Mouse (Mus musculus) testis, adult 2 months (tissue): ENCODE measurements around the gene Clec1a.

Experiments
- CTCF ChIP-seq: fragments of 200-500 bp; IDR thresholded peaks from 2 replicates; pipeline ENCODE4 v1.5.1; 2012; ENCODE audit warnings: low read depth, mild to moderate bottlenecking, inconsistent platforms, low read length, moderate library complexity; ENCODE audit not compliant: control insufficient read depth, insufficient read depth, insufficient replicate concordance
- POLR2A ChIP-seq: fragments of 200-500 bp; IDR thresholded peaks from 2 replicates; pipeline ENCODE4 v1.6.1; 2012; ENCODE audit warnings: low read depth, mild to moderate bottlenecking, inconsistent platforms, low read length, moderate library complexity; ENCODE audit not compliant: control insufficient read depth

DNA sequence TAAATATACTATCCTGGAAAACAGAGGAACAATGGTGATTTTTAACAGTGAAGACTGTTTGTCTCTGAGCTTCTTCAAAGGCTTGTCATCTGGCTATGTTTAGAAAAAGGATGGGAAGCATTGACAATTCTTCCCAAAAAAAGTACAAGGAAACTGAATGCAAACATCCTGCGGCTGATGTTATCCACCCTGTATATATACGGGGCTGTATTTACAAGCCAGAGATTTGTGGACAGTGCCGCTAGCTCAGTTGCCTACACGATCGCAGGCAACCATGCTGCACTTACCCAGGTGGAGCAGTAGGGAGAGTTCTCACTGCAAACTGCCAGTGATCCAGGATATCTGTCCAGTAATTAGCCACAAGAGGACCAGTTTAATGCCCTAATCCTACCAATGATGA lies 26.6 kb downstream of the Clec1a start:
- TF ChIP-seq POLR2A (no peak), CTCF (no peak)
